Mouse (Mus musculus) T-helper 2 cell (primary cell): ENCODE results near the gene Shc2.

ENCODE experiments used
- in situ Hi-C: fragments of 300-600 bp; cut with MboI, MseI; formaldehyde crosslinking; loops from one replicate; pipeline ENCODE4 v1.15.1; 2025; ENCODE audit warnings: high pct_unique_total_duplicates

Gene Shc2

GRCm38 (mm10) chr10:79637128-79638110, at the start of gene Shc2:
Gene Shc2 (minus strand): TSS chr10:79637918.
- in situ Hi-C loops = no loop called here

GRCm38 (mm10) chr10:79687513-79687912, 49.8 kb upstream of the Shc2 start:
- in situ Hi-C loops = loop anchor here (25.0 kb wide), 1 partner anchor 1100 kb away; the partner anchor contains the start of gene Syde1

- in situ Hi-C loops = loop anchor here (25.0 kb wide), 1 partner anchor 1099 kb away; the partner anchor contains the start of gene Syde1
Observed at GRCm38 (mm10) chr10:79686691-79687090, 49.0 kb upstream of the Shc2 start.

GRCm38 (mm10) chr10:79686219-79686618, 48.5 kb upstream of the Shc2 start:
- in situ Hi-C loops = loop anchor here (25.0 kb wide), 1 partner anchor 1099 kb away; the partner anchor contains the start of gene Syde1

GRCm38 (mm10) chr10:79684770-79685600, 47.3 kb upstream of the Shc2 start:
- in situ Hi-C loops = loop anchor here (5.0 to 25.0 kb wide), 2 partner anchors 97 to 1098 kb away; partner anchors contain the start of gene Syde1

- in situ Hi-C loops = loop anchor here (5.0 to 25.0 kb wide), 2 partner anchors 98 to 1097 kb away; partner anchors contain the start of gene Syde1
Observed at GRCm38 (mm10) chr10:79683726-79684640, 46.3 kb upstream of the Shc2 start.

GRCm38 (mm10) chr10:79682916-79683582, 45.3 kb upstream of the Shc2 start:
- in situ Hi-C loops = loop anchor here (5.0 to 25.0 kb wide), 2 partner anchors 99 to 1096 kb away; partner anchors contain the start of gene Syde1

- in situ Hi-C loops = loop anchor here (5.0 to 25.0 kb wide), 2 partner anchors 100 to 1095 kb away; partner anchors contain the start of gene Syde1
Observed at GRCm38 (mm10) chr10:79682551-79682915, 44.8 kb upstream of the Shc2 start.

GRCm38 (mm10) chr10:79681591-79682245, 44.0 kb upstream of the Shc2 start, which contains the start of gene Cdc34:
Gene Cdc34 (plus strand): TSS chr10:79682195.
- in situ Hi-C loops = loop anchor here (5.0 to 25.0 kb wide), 2 partner anchors 101 to 1094 kb away; partner anchors contain the start of gene Syde1

- in situ Hi-C loops = loop anchor here (5.0 to 25.0 kb wide), 2 partner anchors 101 to 1094 kb away; partner anchors contain the start of gene Syde1
Observed at GRCm38 (mm10) chr10:79680606-79681495, 43.1 kb upstream of the Shc2 start.

- in situ Hi-C loops = loop anchor here (25.0 kb wide), 1 partner anchor 1088 kb away; the partner anchor contains the start of gene Syde1
Observed at GRCm38 (mm10) chr10:79675346-79676035, 37.8 kb upstream of the Shc2 start.

- in situ Hi-C loops = no loop called here
Observed at GRCm38 (mm10) chr10:79673054-79673453, 35.3 kb upstream of the Shc2 start.

GRCm38 (mm10) chr10:79672088-79672455, 34.4 kb upstream of the Shc2 start:
- in situ Hi-C loops = no loop called here

GRCm38 (mm10) chr10:79671396-79672087, 33.8 kb upstream of the Shc2 start:
- in situ Hi-C loops = no loop called here

- in situ Hi-C loops = no loop called here
Observed at GRCm38 (mm10) chr10:79670071-79670888, 32.6 kb upstream of the Shc2 start.

- in situ Hi-C loops = no loop called here
Observed at GRCm38 (mm10) chr10:79669576-79670057, 31.9 kb upstream of the Shc2 start.
